Mouse (Mus musculus) midbrain, postnatal 0 days (tissue): Measurements from ENCODE around the gene Naip6. TPM values are rescaled to one million over a fixed set of nuclear protein-coding genes. Genes with fewer than 3 reads are reported as not detected.

Experiments
- ATAC-seq: fragments of 200-750 bp; cut with Nextera tagmentation; 2 replicates; pipeline ENCODE4 v1.8.0; 2017; ENCODE audit warnings: moderate number of reproducible peaks, mild to moderate bottlenecking, moderate TSS enrichment, moderate library complexity; ENCODE audit not compliant: low FRiP score
- DNase-seq: peaks from one replicate; pipeline ENCODE4 v3.0.0-alpha.2; 2015; ENCODE audit warnings: low spot score
- H3K27ac ChIP-seq: fragments of 300-500 bp; sonication (generic); 2 replicates; pipeline ENCODE4 v1.5.1; 2014; ENCODE audit warnings: low read depth, mild to moderate bottlenecking, low read length, mixed read lengths
- H3K27me3 ChIP-seq: fragments of 300-500 bp; sonication (generic); 2 replicates; pipeline ENCODE4 v1.6.1; 2014; ENCODE audit warnings: low read length, control low read depth, mixed read lengths; ENCODE audit not compliant: insufficient read depth
- H3K36me3 ChIP-seq: fragments of 300-500 bp; sonication (generic); 2 replicates; pipeline ENCODE4 v1.6.1; 2014; ENCODE audit warnings: low read length, control low read depth, mixed read lengths; ENCODE audit not compliant: insufficient read depth
- H3K4me1 ChIP-seq: fragments of 300-500 bp; sonication (generic); 2 replicates; pipeline ENCODE4 v1.6.1; 2014; ENCODE audit warnings: mild to moderate bottlenecking, control low read depth, antibody characterized with exemption, low read length, mixed read lengths; ENCODE audit not compliant: insufficient read depth
- H3K4me2 ChIP-seq: fragments of 300-500 bp; sonication (generic); 2 replicates; pipeline ENCODE4 v1.6.1; 2014; ENCODE audit warnings: low read depth, mild to moderate bottlenecking, low read length, mixed read lengths; ENCODE audit not compliant: poor library complexity, severe bottlenecking
- H3K4me3 ChIP-seq: fragments of 300-500 bp; sonication (generic); 2 replicates; pipeline ENCODE4 v1.5.1; 2014; ENCODE audit warnings: low read depth, mild to moderate bottlenecking, low read length, moderate library complexity
- H3K9ac ChIP-seq: fragments of 300-500 bp; sonication (generic); replicated peaks from 2 replicates; pipeline ENCODE4 v1.6.1; 2014; ENCODE audit warnings: mild to moderate bottlenecking, low read length, moderate library complexity, mixed read lengths; ENCODE audit not compliant: poor library complexity, severe bottlenecking
- H3K9me3 ChIP-seq: fragments of 300-500 bp; sonication (generic); 2 replicates; pipeline ENCODE4 v1.6.1; 2016; ENCODE audit warnings: low read length, control low read depth
- CTCF ChIP-seq: IDR thresholded peaks from 2 replicates; pipeline ENCODE4 v1.5.1; 2016; ENCODE audit warnings: antibody characterized with exemption, mild to moderate bottlenecking
- polyA plus RNA-seq: library from polyadenylated mRNA; unstranded; fragments of >200 nt; fragmentation: Nextera tagmentation; extraction: Ambion mirVana; gene quantifications from 2 replicates; pipeline ENCODE4 v1.2.1, GENCODE M21; 2015
- total RNA-seq: library from RNA; depleted of rRNA; stranded (reverse); fragments of >200 nt; gene quantifications from 2 replicates; pipeline ENCODE4 v1.2.3, GENCODE M21; 2014; rRNA removed

Naip6 gene
- total and polyA plus RNA-seq, 2 experiments from 2014 or later, result 0.10 to 0.66 TPM

- Histone ChIP-seq H3K9ac (no peak overlapping the region), H3K9me3 (no peaks in the 10 kb centered on the region), H3K4me2 (no peak overlapping the region), H3K4me3 (no peak overlapping the region), H3K27me3 (no peaks in the 10 kb centered on the region), H3K27ac (no peak overlapping the region), H3K36me3 (no peaks in the 10 kb centered on the region), H3K4me1 (no peaks in the 10 kb centered on the region)
- DNase-seq (no peak), ATAC-seq (no peak)
- TF ChIP-seq CTCF, result no peak
Observed at GRCm38 (mm10) chr13:100243702-100244101, 73.8 kb downstream of the Naip6 start.

Other genes with a start within 250 kb of the Naip6 start
- gene Bdp1, start 213.6 kb downstream of the Naip6 start, total RNA-seq, result 19.8 and 23.0 TPM in 2 replicates
- 17.9 and 18.9 TPM in 2 replicates for gene Bdp1, start 213.6 kb downstream of the Naip6 start, polyA plus RNA-seq
- gene Serf1, start 209.7 kb downstream of the Naip6 start, total RNA-seq, result 99.5 and 110 TPM in 2 replicates
- 389 and 390 TPM in 2 replicates for gene Serf1, start 209.7 kb downstream of the Naip6 start, polyA plus RNA-seq
- 20.9 and 33.1 TPM in 2 replicates for gene Smn1, start 192.8 kb downstream of the Naip6 start, total RNA-seq
- 44.9 and 46.2 TPM in 2 replicates for gene Smn1, start 192.8 kb downstream of the Naip6 start, polyA plus RNA-seq
- 0.28 and 0.38 TPM in 2 replicates for gene Naip2, start 115.6 kb downstream of the Naip6 start, total RNA-seq
- gene Naip2, start 115.6 kb downstream of the Naip6 start, polyA plus RNA-seq, result 0.06 and 0.10 TPM in 2 replicates
- 0.11 and 0.47 TPM in 2 replicates for gene Naip5, start 71.4 kb downstream of the Naip6 start, total RNA-seq
- gene Naip5, start 71.4 kb downstream of the Naip6 start, polyA plus RNA-seq, result 0.11 and 0.20 TPM in 2 replicates
- gene Naip1, start 135.2 kb upstream of the Naip6 start, total RNA-seq, result not detected in 2 replicates
- gene Naip1, start 135.2 kb upstream of the Naip6 start, polyA plus RNA-seq, result 0.06 TPM in 2 replicates
- 25.0 and 28.2 TPM in 2 replicates for gene Gtf2h2, start 174.9 kb upstream of the Naip6 start, total RNA-seq
- 58.5 and 58.9 TPM in 2 replicates for gene Gtf2h2, start 174.9 kb upstream of the Naip6 start, polyA plus RNA-seq
- 12.4 and 12.7 TPM in 2 replicates for gene Ocln, start 235.0 kb upstream of the Naip6 start, total RNA-seq
- 9.0 and 9.7 TPM in 2 replicates for gene Ocln, start 235.0 kb upstream of the Naip6 start, polyA plus RNA-seq